Mouse (Mus musculus) mature B cell (primary cell): ENCODE data around the gene Hist1h2ag.

Experiments used
- in situ Hi-C: fragments of 300-500 bp; cut with MboI; formaldehyde crosslinking; loops from 2 replicates; pipeline ENCODE4 v1.14.3; 2019

The Hist1h2ag gene

GRCm38 (mm10) chr13:22015479-22016450 lies 27.0 kb downstream of the Hist1h2ag start:
- in situ Hi-C loops, result no loop called here

GRCm38 (mm10) chr13:22014411-22014845 lies 28.3 kb downstream of the Hist1h2ag start:
- in situ Hi-C loops, result no loop called here

GRCm38 (mm10) chr13:22013716-22014115 lies 29.0 kb downstream of the Hist1h2ag start:
- in situ Hi-C loops, result no loop called here

GRCm38 (mm10) chr13:22009642-22010041 lies 33.1 kb downstream of the Hist1h2ag start, which contains the start of gene Prss16:
TSS of gene Prss16 (minus strand) at chr13:22009742.
- in situ Hi-C loops, result no loop called here

GRCm38 (mm10) chr13:22008707-22009106 lies 34.0 kb downstream of the Hist1h2ag start:
- in situ Hi-C loops, result no loop called here

GRCm38 (mm10) chr13:22007872-22008271 lies 34.9 kb downstream of the Hist1h2ag start:
- in situ Hi-C loops, result no loop called here

- in situ Hi-C loops, result no loop called here
Measured at GRCm38 (mm10) chr13:22007121-22007510, 35.6 kb downstream of the Hist1h2ag start.

GRCm38 (mm10) chr13:22006334-22007120 lies 36.2 kb downstream of the Hist1h2ag start:
- in situ Hi-C loops, result no loop called here

- in situ Hi-C loops, result no loop called here
Measured at GRCm38 (mm10) chr13:22005605-22006333, 37.0 kb downstream of the Hist1h2ag start.

GRCm38 (mm10) chr13:22001823-22002222 lies 40.9 kb downstream of the Hist1h2ag start:
- in situ Hi-C loops, result no loop called here

GRCm38 (mm10) chr13:22001346-22001745 lies 41.4 kb downstream of the Hist1h2ag start:
- in situ Hi-C loops, result no loop called here

GRCm38 (mm10) chr13:21999147-21999546 lies 43.6 kb downstream of the Hist1h2ag start:
- in situ Hi-C loops, result no loop called here

GRCm38 (mm10) chr13:21998412-21998811 lies 44.3 kb downstream of the Hist1h2ag start:
- in situ Hi-C loops, result no loop called here

- in situ Hi-C loops, result no loop called here
Measured at GRCm38 (mm10) chr13:21997821-21998220, 44.9 kb downstream of the Hist1h2ag start.

- in situ Hi-C loops, result no loop called here
Measured at GRCm38 (mm10) chr13:21997201-21997820, 45.4 kb downstream of the Hist1h2ag start.

- in situ Hi-C loops, result no loop called here
Measured at GRCm38 (mm10) chr13:21996840-21997185, 45.9 kb downstream of the Hist1h2ag start.

- in situ Hi-C loops, result no loop called here
Measured at GRCm38 (mm10) chr13:21996101-21996839, 46.5 kb downstream of the Hist1h2ag start.

- in situ Hi-C loops, result no loop called here
Measured at GRCm38 (mm10) chr13:21995331-21995914, 47.3 kb downstream of the Hist1h2ag start.

GRCm38 (mm10) chr13:21994896-21995295 lies 47.8 kb downstream of the Hist1h2ag start:
- in situ Hi-C loops, result no loop called here
